Mouse (Mus musculus): ENCODE data around the gene Olfr153. TPM values are rescaled to one million over a fixed set of nuclear protein-coding genes. Genes with fewer than 3 reads are reported as not detected.
A peak's percentile ranks its signal among the peaks of the same experiment; 100 is the strongest.
"Not testable (repeated sequence)": the region's sequence is repeated elsewhere in the genome, so short reads cannot be mapped to it uniquely, and the experiment has no call there.

The Olfr153 gene
- not detected in 2 replicates for polyA plus RNA-seq (2015; fragmentation: Nextera tagmentation; extraction: Ambion mirVana)

GRCm38 (mm10) chr2:87531496-87531895 lies at the start of gene Olfr153:
Gene Olfr153 (plus strand): TSS chr2:87531796.
- no peak within 1 kb of the TSS for H3K4me3 ChIP-seq (replicated peaks)
- H3K36me3 ChIP-seq, result no peaks in the 10 kb centered on the region
- no peak within 1 kb of the TSS for H3K4me2 ChIP-seq (replicated peaks)
- no peak within 1 kb of the TSS for H3K27ac ChIP-seq
- no peaks in the 10 kb centered on the region for H3K9me3 ChIP-seq
- no peak for ATAC-seq
- no peaks in the 10 kb centered on the region for H3K27me3 ChIP-seq
- H3K9ac ChIP-seq (replicated peaks), result no peak within 1 kb of the TSS
- no peaks in the 10 kb centered on the region for H3K4me1 ChIP-seq (replicated peaks)

GRCm38 (mm10) chr2:87482276-87482675 lies 49.3 kb upstream of the Olfr153 start:
- no peak overlapping the region for H3K27ac ChIP-seq
- H3K36me3 ChIP-seq, result no peaks in the 10 kb centered on the region
- no peak overlapping the region for H3K4me2 ChIP-seq (replicated peaks)
- no peak overlapping the region for H3K4me3 ChIP-seq (replicated peaks)
- 73% methylated on average over 2 of the region's 2 CpGs for WGBS
- no peak overlapping the region for H3K9ac ChIP-seq (replicated peaks)
- H3K27me3 ChIP-seq, result no peaks in the 10 kb centered on the region
- no peak for ATAC-seq
- no peaks in the 10 kb centered on the region for H3K9me3 ChIP-seq
- no peaks in the 10 kb centered on the region for H3K4me1 ChIP-seq (replicated peaks)

- not testable (repeated sequence) for H3K9ac ChIP-seq (replicated peaks); H3K4me2 ChIP-seq (replicated peaks); H3K27ac ChIP-seq; H3K4me3 ChIP-seq (replicated peaks); H3K36me3 ChIP-seq; H3K27me3 ChIP-seq; H3K4me1 ChIP-seq (replicated peaks); H3K9me3 ChIP-seq; ATAC-seq
- WGBS, result 95% methylated on average over 4 of the region's 5 CpGs
These were observed 34.6 kb upstream of the Olfr153 start, which contains the start of gene Pramel7 for GRCm38 (mm10) chr2:87496993-87497392. Gene Pramel7 (minus strand): TSS chr2:87497093.

- Histone ChIP-seq H3K27me3 (no peaks in the 10 kb centered on the region), H3K9me3 (no peaks in the 10 kb centered on the region), H3K36me3 (no peaks in the 10 kb centered on the region), H3K4me1 (replicated peaks) (no peaks in the 10 kb centered on the region), H3K4me3 (replicated peaks) (no peak within 1 kb of the TSS), H3K27ac (no peak within 1 kb of the TSS), H3K4me2 (replicated peaks) (no peak within 1 kb of the TSS), H3K9ac (replicated peaks) (no peak within 1 kb of the TSS)
- 85% methylated on average over 6 of the region's 6 CpGs for WGBS
- ATAC-seq, result no peak
These were observed 25.3 kb upstream of the Olfr153 start, which contains the start of gene Pramel6 for GRCm38 (mm10) chr2:87506265-87506664. Gene Pramel6 (plus strand): TSS chr2:87506565.

- Histone ChIP-seq H3K9ac (replicated peaks) (no peak overlapping the region), H3K9me3 (no peaks in the 10 kb centered on the region), H3K36me3 (no peaks in the 10 kb centered on the region), H3K27me3 (no peaks in the 10 kb centered on the region), H3K27ac (no peak overlapping the region), H3K4me3 (replicated peaks) (no peak overlapping the region), H3K4me2 (replicated peaks) (no peak overlapping the region), H3K4me1 (replicated peaks) (no peaks in the 10 kb centered on the region)
- no peak for ATAC-seq
- WGBS, result 89% methylated on average over 2 of the region's 2 CpGs
These were observed 16.6 kb upstream of the Olfr153 start for GRCm38 (mm10) chr2:87515046-87515445.

GRCm38 (mm10) chr2:87515457-87516060 lies 16.0 kb upstream of the Olfr153 start:
- no peak overlapping the region for H3K9ac ChIP-seq (replicated peaks)
- no peak overlapping the region for H3K27ac ChIP-seq
- no peak overlapping the region for H3K4me2 ChIP-seq (replicated peaks)
- no peaks in the 10 kb centered on the region for H3K9me3 ChIP-seq
- no peaks in the 10 kb centered on the region for H3K36me3 ChIP-seq
- no peak for ATAC-seq
- 83% methylated on average over 7 of the region's 8 CpGs for WGBS
- H3K4me1 ChIP-seq (replicated peaks), result no peaks in the 10 kb centered on the region
- no peaks in the 10 kb centered on the region for H3K27me3 ChIP-seq
- no peak overlapping the region for H3K4me3 ChIP-seq (replicated peaks)

GRCm38 (mm10) chr2:87516581-87516980 lies 15.0 kb upstream of the Olfr153 start:
- Histone ChIP-seq H3K9me3 (no peaks in the 10 kb centered on the region), H3K4me3 (replicated peaks) (no peak overlapping the region), H3K4me1 (replicated peaks) (no peaks in the 10 kb centered on the region), H3K9ac (replicated peaks) (no peak overlapping the region), H3K4me2 (replicated peaks) (no peak overlapping the region), H3K27me3 (no peaks in the 10 kb centered on the region), H3K36me3 (no peaks in the 10 kb centered on the region), H3K27ac (no peak overlapping the region)
- 85% methylated on average over 3 of the region's 3 CpGs for WGBS
- no peak for ATAC-seq

GRCm38 (mm10) chr2:87520651-87521050 lies 10.9 kb upstream of the Olfr153 start:
- Histone ChIP-seq H3K4me3 (replicated peaks) (no peak overlapping the region), H3K4me2 (replicated peaks) (no peak overlapping the region), H3K27me3 (no peaks in the 10 kb centered on the region), H3K9me3 (no peaks in the 10 kb centered on the region), H3K36me3 (no peaks in the 10 kb centered on the region), H3K9ac (replicated peaks) (no peak overlapping the region), H3K27ac (no peak overlapping the region), H3K4me1 (replicated peaks) (no peaks in the 10 kb centered on the region)
- WGBS, result 82% methylated on average over 4 of the region's 4 CpGs
- ATAC-seq, result no peak

- WGBS, result 27% methylated on average over 38 of the region's 39 CpGs
- H3K27ac ChIP-seq; H3K9ac ChIP-seq (replicated peaks); H3K27me3 ChIP-seq; H3K36me3 ChIP-seq; H3K9me3 ChIP-seq; H3K4me1 ChIP-seq (replicated peaks): not testable (repeated sequence)
- peak overlapping the region; percentile 33 for H3K4me3 ChIP-seq (replicated peaks)
- peak; percentile 86 for ATAC-seq
- H3K4me2 ChIP-seq (replicated peaks), result peak overlapping the region; percentile 52
These were observed 5.5 kb upstream of the Olfr153 start for GRCm38 (mm10) chr2:87525899-87526616.

- H3K9me3 ChIP-seq, result no peaks in the 10 kb centered on the region
- H3K36me3 ChIP-seq, result no peaks in the 10 kb centered on the region
- H3K27ac ChIP-seq, result no peak overlapping the region
- no peaks in the 10 kb centered on the region for H3K27me3 ChIP-seq
- no peaks in the 10 kb centered on the region for H3K4me1 ChIP-seq (replicated peaks)
- no peak overlapping the region for H3K9ac ChIP-seq (replicated peaks)
- H3K4me3 ChIP-seq (replicated peaks), result no peak overlapping the region
- H3K4me2 ChIP-seq (replicated peaks), result no peak overlapping the region
- 78% methylated on average over 2 of the region's 2 CpGs for WGBS
- no peak for ATAC-seq
These were observed 3.2 kb downstream of the Olfr153 start for GRCm38 (mm10) chr2:87534826-87535225.

- Histone ChIP-seq H3K4me1 (replicated peaks) (no peaks in the 10 kb centered on the region), H3K27ac (no peak within 1 kb of the TSS), H3K27me3 (no peaks in the 10 kb centered on the region), H3K36me3 (no peaks in the 10 kb centered on the region), H3K4me3 (replicated peaks) (no peak within 1 kb of the TSS), H3K4me2 (replicated peaks) (no peak within 1 kb of the TSS), H3K9ac (replicated peaks) (no peak within 1 kb of the TSS), H3K9me3 (no peaks in the 10 kb centered on the region)
- ATAC-seq, result no peak
- 96% methylated on average over 1 of the region's 1 CpGs for WGBS
These were observed 13.8 kb downstream of the Olfr153 start, which contains the start of gene Olfr1128 for GRCm38 (mm10) chr2:87545442-87545841. Gene Olfr1128 (minus strand): TSS chr2:87545542.

GRCm38 (mm10) chr2:87573602-87574001 lies 42.0 kb downstream of the Olfr153 start, which contains the start of gene Olfr1129:
Gene Olfr1129 (plus strand): TSS chr2:87573902.
- H3K9me3 ChIP-seq; H3K4me3 ChIP-seq (replicated peaks); H3K4me2 ChIP-seq (replicated peaks); H3K9ac ChIP-seq (replicated peaks); H3K27ac ChIP-seq; H3K36me3 ChIP-seq; H3K27me3 ChIP-seq; H3K4me1 ChIP-seq (replicated peaks); ATAC-seq: not testable (repeated sequence)
- 82% methylated on average over 1 of the region's 1 CpGs for WGBS

Data from midbrain, embryonic 13.5 days (tissue).